Mouse (Mus musculus) liver, postnatal 0 days (tissue): ENCODE results near the gene Zfp768. TPM values are rescaled to one million over a fixed set of nuclear protein-coding genes. Genes with fewer than 3 reads are reported as not detected.

Experiments used
- ATAC-seq: fragments of 200-750 bp; cut with Nextera tagmentation; 2 replicates; pipeline ENCODE4 v1.8.0; 2017; ENCODE audit warnings: mild to moderate bottlenecking, moderate library complexity
- DNase-seq: peaks from one replicate; pipeline ENCODE4 v3.0.0-alpha.2; 2016
- H3K27ac ChIP-seq: fragments of 300-500 bp; sonication (generic); 2 replicates; pipeline ENCODE4 v1.5.1; 2014; ENCODE audit warnings: antibody characterized with exemption, moderate library complexity, mild to moderate bottlenecking, low read depth
- H3K27me3 ChIP-seq: fragments of 300-500 bp; sonication (generic); 2 replicates; pipeline ENCODE4 v1.6.1; 2014; ENCODE audit warnings: low read length, control low read depth, mixed read lengths; ENCODE audit not compliant: insufficient read depth
- H3K36me3 ChIP-seq: fragments of 300-500 bp; sonication (generic); replicated peaks from 2 replicates; pipeline ENCODE4 v1.6.1; 2014; ENCODE audit warnings: mild to moderate bottlenecking, control low read depth, low read length, moderate library complexity, mixed read lengths; ENCODE audit not compliant: insufficient read depth
- H3K4me1 ChIP-seq: fragments of 300-500 bp; sonication (generic); 2 replicates; pipeline ENCODE4 v1.6.1; 2014; ENCODE audit warnings: antibody characterized with exemption, mild to moderate bottlenecking, control low read depth; ENCODE audit not compliant: insufficient read depth
- H3K4me2 ChIP-seq: fragments of 300-500 bp; sonication (generic); 2 replicates; pipeline ENCODE4 v1.6.1; 2014; ENCODE audit warnings: low read depth, mild to moderate bottlenecking, low read length, moderate library complexity, mixed read lengths
- H3K4me3 ChIP-seq: fragments of 300-500 bp; sonication (generic); 2 replicates; pipeline ENCODE4 v1.5.1; 2014; ENCODE audit warnings: low read depth, low read length
- H3K9ac ChIP-seq: fragments of 300-500 bp; sonication (generic); replicated peaks from 2 replicates; pipeline ENCODE4 v1.6.1; 2014; ENCODE audit warnings: mild to moderate bottlenecking, moderate library complexity
- H3K9me3 ChIP-seq: fragments of 300-500 bp; sonication (generic); 2 replicates; pipeline ENCODE4 v1.6.1; 2016; ENCODE audit warnings: mild to moderate bottlenecking, control low read depth, low read length, mixed read lengths
- CTCF ChIP-seq: sonication (generic); IDR thresholded peaks from 2 replicates; pipeline ENCODE4 v1.5.1; 2016; ENCODE audit warnings: antibody characterized with exemption, low read depth
- EP300 ChIP-seq: IDR thresholded peaks from 2 replicates; pipeline ENCODE4 v1.6.1; 2016; ENCODE audit warnings: antibody characterized with exemption, low read depth, mild to moderate bottlenecking
- WGBS: fragments of 180-500 bp; shearing (Covaris S2); extraction: QIAGEN DNeasy Blood & Tissue Kit; methylation state at CpG from one replicate; pipeline ENCODE4 v1.1.7; 2014; ENCODE audit not compliant: insufficient replicate concordance; 5-methylcytosine and 5-hydroxymethylcytosine counted together
- polyA plus RNA-seq: library from polyadenylated mRNA; unstranded; fragments of >200 nt; fragmentation: Nextera tagmentation; extraction: Ambion mirVana; gene quantifications from 2 replicates; pipeline ENCODE4 v1.2.1, GENCODE M21; 2015

The Zfp768 gene
- polyA plus RNA-seq, 1 experiment from 2014 or later = 4.8 TPM

GRCm38 (mm10) chr7:127335604-127336003 is 9.8 kb downstream of the Zfp768 start:
- 62% methylated on average over 4 of the region's 4 CpGs for WGBS
- no peak for DNase-seq

DNA sequence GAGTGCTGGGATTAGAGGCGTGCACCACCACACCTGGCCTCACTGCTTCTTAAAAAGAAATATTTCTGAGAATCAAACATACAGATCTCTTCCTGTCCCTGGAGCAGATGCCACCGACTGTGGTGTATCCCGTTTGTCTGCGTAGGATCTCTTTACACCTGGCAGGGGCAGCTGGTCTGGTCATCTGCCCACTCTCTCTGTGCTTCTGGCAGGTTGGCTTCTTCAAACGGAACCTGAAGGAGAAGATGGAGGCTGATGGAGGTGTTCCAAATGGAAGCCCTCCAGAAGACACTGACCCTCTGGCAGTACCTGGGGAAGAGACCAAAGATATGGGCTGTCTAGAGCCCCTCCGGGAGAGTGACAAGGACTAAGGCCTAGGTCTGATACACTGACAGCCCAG is 12.1 kb downstream of the Zfp768 start:
- no peak overlapping the region for H3K4me3 ChIP-seq
- DNase-seq (no peak), ATAC-seq (no peak)
- TF ChIP-seq CTCF (no peak), EP300 (no peak)
- no peak overlapping the region for H3K4me2 ChIP-seq
- no peak overlapping the region for H3K9ac ChIP-seq
- no peak overlapping the region for H3K27ac ChIP-seq
- H3K9me3 ChIP-seq = no peaks in the 10 kb centered on the region
- H3K4me1 ChIP-seq = no peaks in the 10 kb centered on the region
- no peaks in the 10 kb centered on the region for H3K27me3 ChIP-seq
- peaks cover 4% of the 10 kb centered on the region; the same call in 1 of the 2 replicates for H3K36me3 ChIP-seq
- WGBS = 83% methylated on average over 6 of the region's 6 CpGs

More at GRCm38 (mm10) chr7:127335604-127336003, 9.8 kb downstream of the Zfp768 start:
- Histone ChIP-seq H3K9ac (no peak overlapping the region), H3K36me3 (no peaks in the 10 kb centered on the region), H3K27me3 (no peaks in the 10 kb centered on the region), H3K4me1 (no peaks in the 10 kb centered on the region), H3K4me3 (no peak overlapping the region), H3K4me2 (no peak overlapping the region), H3K27ac (no peak overlapping the region), H3K9me3 (no peaks in the 10 kb centered on the region)
- ATAC-seq = no peak
- no peak for TF ChIP-seq EP300
- TF ChIP-seq CTCF = no peak

DNA sequence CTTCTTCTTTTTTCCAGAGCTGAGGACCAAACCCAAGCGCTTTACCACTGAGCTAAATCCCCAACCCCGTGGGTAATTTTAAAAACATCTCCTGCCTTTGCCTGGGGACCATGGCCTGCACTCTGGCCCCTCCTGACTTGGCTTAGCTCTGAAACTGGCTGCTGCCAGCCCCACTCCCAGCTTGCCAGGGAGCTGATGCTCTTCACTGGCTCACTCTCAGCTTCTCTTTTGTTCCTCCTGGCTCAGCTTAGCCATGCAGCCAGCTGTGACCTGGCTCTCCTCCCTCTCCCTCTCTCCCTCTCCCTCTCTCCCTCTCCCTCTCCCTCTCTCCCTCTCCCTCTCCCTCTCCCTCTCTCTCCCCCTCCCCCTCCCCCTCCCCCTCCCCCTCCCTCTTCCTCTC is 18.7 kb downstream of the Zfp768 start:
- H3K36me3 ChIP-seq = peaks cover 4% of the 10 kb centered on the region; the same call in 1 of the 2 replicates
- H3K27ac ChIP-seq = no peak overlapping the region
- H3K27me3 ChIP-seq = no peaks in the 10 kb centered on the region
- H3K4me2 ChIP-seq = no peak overlapping the region
- ATAC-seq (no peak), DNase-seq (no peak)
- 60% methylated on average over 2 of the region's 2 CpGs for WGBS
- no peak for TF ChIP-seq EP300
- H3K4me3 ChIP-seq = no peak overlapping the region
- no peak overlapping the region for H3K9ac ChIP-seq
- no peaks in the 10 kb centered on the region for H3K9me3 ChIP-seq
- H3K4me1 ChIP-seq = no peaks in the 10 kb centered on the region

- Histone ChIP-seq H3K4me1 (no peaks in the 10 kb centered on the region), H3K4me3 (no peak overlapping the region), H3K9ac (no peak overlapping the region), H3K36me3 (peaks cover 4% of the 10 kb centered on the region; the same call in 1 of the 2 replicates), H3K27ac (no peak overlapping the region), H3K9me3 (no peaks in the 10 kb centered on the region), H3K27me3 (no peaks in the 10 kb centered on the region), H3K4me2 (no peak overlapping the region)
- WGBS = 82% methylated on average over 8 of the region's 8 CpGs
- no peak for TF ChIP-seq CTCF
- TF ChIP-seq EP300 = no peak
- no peak for ATAC-seq
- DNase-seq = no peak
Measured at GRCm38 (mm10) chr7:127325550-127325949, 19.8 kb downstream of the Zfp768 start.

- Histone ChIP-seq H3K27ac (no peak overlapping the region), H3K36me3 (peaks cover 4% of the 10 kb centered on the region; the same call in 1 of the 2 replicates), H3K4me3 (no peak overlapping the region), H3K9ac (no peak overlapping the region), H3K4me2 (no peak overlapping the region), H3K27me3 (no peaks in the 10 kb centered on the region), H3K9me3 (no peaks in the 10 kb centered on the region), H3K4me1 (no peaks in the 10 kb centered on the region)
- DNase-seq = no peak
- no peak for ATAC-seq
- TF ChIP-seq CTCF = no peak
- TF ChIP-seq EP300 = no peak
- 75% methylated on average over 7 of the region's 7 CpGs for WGBS
Measured at GRCm38 (mm10) chr7:127324944-127325343, 20.4 kb downstream of the Zfp768 start.

DNA sequence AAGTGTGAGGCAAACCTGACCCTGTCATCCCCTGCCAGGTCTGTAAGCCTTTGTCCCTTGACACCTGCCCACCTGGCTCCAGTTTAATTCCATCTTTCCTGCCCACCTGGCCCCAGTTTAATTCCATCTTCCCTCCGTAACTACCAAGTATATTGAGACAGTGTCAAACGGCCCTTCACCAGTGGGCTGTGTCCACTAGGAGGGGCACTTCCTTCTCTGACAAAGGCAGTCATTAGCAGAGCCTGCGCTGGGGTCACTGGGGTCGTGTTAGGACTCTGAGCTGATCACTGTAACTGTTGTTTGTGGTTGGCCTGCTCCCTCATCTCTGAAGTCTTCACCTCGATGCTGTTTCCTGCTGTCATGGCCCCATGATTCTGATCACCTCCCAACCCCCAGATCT is 23.3 kb downstream of the Zfp768 start:
- Histone ChIP-seq H3K4me1 (no peaks in the 10 kb centered on the region), H3K4me3 (no peak overlapping the region), H3K4me2 (no peak overlapping the region), H3K27ac (no peak overlapping the region), H3K27me3 (no peaks in the 10 kb centered on the region), H3K36me3 (0 out of 2 replicates have a peak, but pooled peaks cover 4% of the 10 kb centered on the region), H3K9ac (no peak overlapping the region), H3K9me3 (no peaks in the 10 kb centered on the region)
- WGBS = 40% methylated on average over 5 of the region's 5 CpGs
- DNase-seq (peak; percentile 33), ATAC-seq (no peak)
- TF ChIP-seq EP300 = no peak
- peak; percentile 54 for TF ChIP-seq CTCF

DNA sequence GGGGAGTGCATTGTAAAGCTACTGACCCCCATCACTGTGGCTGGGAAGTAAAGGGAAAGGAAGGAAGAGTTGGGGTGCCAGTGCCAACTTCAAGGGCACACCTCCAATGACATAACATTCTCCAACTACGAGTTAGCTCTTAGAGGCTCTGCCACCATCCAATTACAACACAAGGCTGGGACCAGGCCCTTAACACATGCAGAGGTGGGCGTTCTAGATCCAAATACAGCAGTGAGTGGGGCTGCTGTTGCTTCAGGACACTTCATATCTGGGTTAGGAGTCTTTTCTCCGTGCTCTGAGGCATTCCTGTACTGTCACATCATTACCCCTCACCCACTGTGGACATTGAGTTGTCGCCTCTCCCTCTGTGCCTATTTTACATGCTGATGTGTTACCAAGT is 24.3 kb downstream of the Zfp768 start:
- ATAC-seq = no peak

More for the DNA sequence above, 24.3 kb downstream of the Zfp768 start:
- Histone ChIP-seq H3K4me1 (no peaks in the 10 kb centered on the region), H3K9ac (no peak overlapping the region), H3K9me3 (no peaks in the 10 kb centered on the region), H3K36me3 (0 out of 2 replicates have a peak, but pooled peaks cover 5% of the 10 kb centered on the region), H3K27ac (no peak overlapping the region), H3K4me2 (no peak overlapping the region), H3K27me3 (no peaks in the 10 kb centered on the region), H3K4me3 (no peak overlapping the region)
- WGBS = 73% methylated on average over 4 of the region's 4 CpGs
- TF ChIP-seq EP300 (no peak), CTCF (no peak)
- no peak for DNase-seq
